Mouse (Mus musculus): ENCODE measurements around the gene Rxfp2. TPM values are rescaled to one million over a fixed set of nuclear protein-coding genes. Genes with fewer than 3 reads are reported as not detected.

Rxfp2 gene
- polyA plus RNA-seq, 1 experiment from 2014 or later = 7.9 TPM

DNA sequence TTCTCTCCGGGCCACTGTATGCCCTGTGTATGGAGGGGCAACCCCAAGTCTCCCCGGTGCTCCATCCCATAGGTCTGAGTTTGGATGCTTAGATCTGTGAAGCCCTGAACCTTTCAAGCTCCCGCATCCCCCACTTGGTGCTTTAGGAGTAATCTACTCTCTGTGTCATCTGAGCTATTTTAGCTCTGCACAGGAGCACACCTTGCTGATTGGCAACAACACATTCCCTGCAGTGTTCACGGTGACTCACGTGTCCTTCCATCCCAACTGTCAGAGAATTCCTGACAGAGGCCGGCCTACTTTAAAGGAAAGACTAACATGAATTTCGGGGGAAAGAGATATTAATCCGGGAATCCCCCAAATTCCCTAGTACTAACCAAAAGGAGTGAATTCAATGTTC, 102.2 kb downstream of the Rxfp2 start:
- no peak for ATAC-seq (ENCODE audit: low FRiP score, low TSS enrichment)
- Histone ChIP-seq H3K9me3 (ENCODE audit: control insufficient read depth, low read length) (peaks cover 6% of the 10 kb centered on the region; the same call in 1 of the 2 replicates), H3K4me2 (replicated peaks; ENCODE audit: low read depth, low read length) (no peak overlapping the region), H3K4me1 (ENCODE audit: control insufficient read depth, insufficient read depth, low read length) (0 out of 2 replicates have a peak, but pooled peaks cover 4% of the 10 kb centered on the region), H3K27me3 (ENCODE audit: control insufficient read depth, insufficient read depth, low read length) (no peaks in the 10 kb centered on the region), H3K36me3 (ENCODE audit: control insufficient read depth, insufficient read depth, low read length) (no peaks in the 10 kb centered on the region), H3K9ac (ENCODE audit: low read depth, low read length) (no peak overlapping the region), H3K27ac (ENCODE audit: low read depth, low read length) (no peak overlapping the region), H3K4me3 (ENCODE audit: low read length) (no peak overlapping the region)
- 91% methylated on average over 8 of the region's 8 CpGs for WGBS

DNA sequence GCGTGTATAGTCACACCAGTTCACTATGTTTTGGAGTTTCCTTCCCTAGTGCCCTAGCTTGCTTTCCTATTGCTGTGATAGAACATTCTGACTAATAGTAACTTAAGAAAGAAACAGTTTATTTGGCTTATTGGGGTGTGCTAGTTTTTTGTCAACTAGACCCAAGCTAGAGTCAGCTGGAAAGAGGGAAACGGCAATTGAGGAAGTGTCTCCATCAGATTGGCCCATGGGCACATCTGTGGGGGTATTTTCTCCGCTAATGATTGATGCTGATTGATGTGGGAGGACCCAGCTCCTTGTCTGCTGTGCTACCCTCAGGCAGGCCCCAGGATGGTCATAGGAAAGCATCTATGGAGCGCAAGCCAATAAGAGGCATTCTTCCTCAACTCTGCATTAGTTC, 103.6 kb downstream of the Rxfp2 start:
- Histone ChIP-seq H3K9ac (ENCODE audit: low read depth, low read length) (no peak overlapping the region), H3K36me3 (ENCODE audit: control insufficient read depth, insufficient read depth, low read length) (no peaks in the 10 kb centered on the region), H3K27ac (ENCODE audit: low read depth, low read length) (no peak overlapping the region), H3K4me2 (replicated peaks; ENCODE audit: low read depth, low read length) (no peak overlapping the region), H3K4me3 (ENCODE audit: low read length) (no peak overlapping the region), H3K27me3 (ENCODE audit: control insufficient read depth, insufficient read depth, low read length) (no peaks in the 10 kb centered on the region), H3K4me1 (ENCODE audit: control insufficient read depth, insufficient read depth, low read length) (0 out of 2 replicates have a peak, but pooled peaks cover 4% of the 10 kb centered on the region), H3K9me3 (ENCODE audit: control insufficient read depth, low read length) (peaks cover 4% of the 10 kb centered on the region; the same call in 1 of the 2 replicates)
- WGBS = 72% methylated on average over 4 of the region's 4 CpGs
- ATAC-seq (ENCODE audit: low FRiP score, low TSS enrichment) = no peak

DNA sequence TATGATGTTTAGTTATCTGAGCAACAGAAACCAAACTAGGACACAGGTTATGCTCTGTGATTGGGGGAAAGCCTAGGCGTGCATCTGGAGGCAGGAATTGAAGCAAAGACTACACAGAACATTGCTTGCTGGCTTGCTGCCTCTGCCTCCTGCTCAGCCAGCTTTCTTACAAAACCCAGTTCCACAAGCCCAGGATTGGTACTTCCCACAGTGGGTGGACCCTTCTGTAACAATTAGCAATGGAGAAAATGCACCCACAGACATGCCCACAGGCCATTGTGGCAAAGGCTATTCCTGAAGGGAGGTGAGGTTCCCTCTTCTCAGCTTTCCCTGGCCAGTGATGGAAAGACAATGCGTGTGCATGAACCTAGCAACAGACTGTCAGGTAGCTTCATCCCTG, 104.1 kb downstream of the Rxfp2 start:
- Histone ChIP-seq H3K9ac (ENCODE audit: low read depth, low read length) (no peak overlapping the region), H3K4me1 (ENCODE audit: control insufficient read depth, insufficient read depth, low read length) (0 out of 2 replicates have a peak, but pooled peaks cover 4% of the 10 kb centered on the region), H3K27me3 (ENCODE audit: control insufficient read depth, insufficient read depth, low read length) (no peaks in the 10 kb centered on the region), H3K4me3 (ENCODE audit: low read length) (no peak overlapping the region), H3K4me2 (replicated peaks; ENCODE audit: low read depth, low read length) (no peak overlapping the region), H3K27ac (ENCODE audit: low read depth, low read length) (no peak overlapping the region), H3K9me3 (ENCODE audit: control insufficient read depth, low read length) (0 out of 2 replicates have a peak, but pooled peaks cover 2% of the 10 kb centered on the region), H3K36me3 (ENCODE audit: control insufficient read depth, insufficient read depth, low read length) (no peaks in the 10 kb centered on the region)
- no peak for ATAC-seq (ENCODE audit: low FRiP score, low TSS enrichment)
- 75% methylated on average over 2 of the region's 2 CpGs for WGBS

DNA sequence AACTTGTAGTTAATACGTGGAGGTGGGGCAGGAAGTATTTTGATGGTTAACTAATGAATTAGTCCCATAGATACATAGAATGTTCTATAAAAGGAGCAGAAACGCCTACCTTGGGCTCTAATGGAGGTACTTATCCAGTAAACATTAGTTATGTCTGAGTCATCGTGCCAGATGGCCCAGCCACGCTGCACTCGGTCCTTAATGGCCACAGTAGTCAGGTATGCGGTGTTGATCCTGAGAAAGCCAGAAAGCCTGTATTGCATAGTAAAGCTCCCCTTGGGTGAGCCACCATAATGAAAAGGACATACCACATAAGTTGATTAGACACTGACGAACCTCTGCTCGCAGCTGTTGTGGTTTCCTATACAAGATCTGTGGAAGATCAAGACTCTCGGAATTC, 107.4 kb downstream of the Rxfp2 start:
- Histone ChIP-seq H3K27ac (ENCODE audit: low read depth, low read length) (no peak overlapping the region), H3K27me3 (ENCODE audit: control insufficient read depth, insufficient read depth, low read length) (no peaks in the 10 kb centered on the region), H3K36me3 (ENCODE audit: control insufficient read depth, insufficient read depth, low read length) (no peaks in the 10 kb centered on the region), H3K9ac (ENCODE audit: low read depth, low read length) (no peak overlapping the region), H3K9me3 (ENCODE audit: control insufficient read depth, low read length) (0 out of 2 replicates have a peak, but pooled peaks cover 2% of the 10 kb centered on the region), H3K4me1 (ENCODE audit: control insufficient read depth, insufficient read depth, low read length) (no peaks in the 10 kb centered on the region), H3K4me2 (replicated peaks; ENCODE audit: low read depth, low read length) (no peak overlapping the region), H3K4me3 (ENCODE audit: low read length) (no peak overlapping the region)
- ATAC-seq (ENCODE audit: low FRiP score, low TSS enrichment) = no peak
- WGBS = 85% methylated on average over 9 of the region's 9 CpGs

DNA sequence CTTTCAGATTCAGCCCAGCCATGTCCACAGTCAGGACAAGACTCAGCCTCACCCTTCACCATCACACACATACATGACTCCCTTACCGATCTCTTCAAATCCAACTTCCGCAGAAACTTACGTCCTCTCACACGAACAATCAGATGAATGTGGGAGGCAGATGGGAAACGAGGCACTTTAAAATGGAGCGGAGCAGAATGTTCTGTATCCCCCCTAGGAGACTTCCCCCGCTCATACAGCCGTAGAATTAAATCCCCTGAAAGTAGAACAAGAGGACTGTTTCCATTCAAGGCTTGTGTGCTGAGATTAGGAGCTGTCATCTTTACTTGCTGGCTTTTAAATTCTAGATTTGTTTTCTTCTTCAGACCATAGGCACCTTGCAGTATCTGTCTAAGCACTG, 110.0 kb downstream of the Rxfp2 start:
- H3K4me1 ChIP-seq (ENCODE audit: control insufficient read depth, insufficient read depth, low read length) = no peaks in the 10 kb centered on the region
- H3K4me2 ChIP-seq (replicated peaks; ENCODE audit: low read depth, low read length) = no peak overlapping the region
- ATAC-seq (ENCODE audit: low FRiP score, low TSS enrichment) = no peak
- no peak overlapping the region for H3K27ac ChIP-seq (ENCODE audit: low read depth, low read length)
- no peak overlapping the region for H3K4me3 ChIP-seq (ENCODE audit: low read length)
- no peaks in the 10 kb centered on the region for H3K36me3 ChIP-seq (ENCODE audit: control insufficient read depth, insufficient read depth, low read length)
- 84% methylated on average over 8 of the region's 8 CpGs for WGBS
- 0 out of 2 replicates have a peak, but pooled peaks cover under 1% of the 10 kb centered on the region for H3K9me3 ChIP-seq (ENCODE audit: control insufficient read depth, low read length)
- no peak overlapping the region for H3K9ac ChIP-seq (ENCODE audit: low read depth, low read length)
- no peaks in the 10 kb centered on the region for H3K27me3 ChIP-seq (ENCODE audit: control insufficient read depth, insufficient read depth, low read length)

DNA sequence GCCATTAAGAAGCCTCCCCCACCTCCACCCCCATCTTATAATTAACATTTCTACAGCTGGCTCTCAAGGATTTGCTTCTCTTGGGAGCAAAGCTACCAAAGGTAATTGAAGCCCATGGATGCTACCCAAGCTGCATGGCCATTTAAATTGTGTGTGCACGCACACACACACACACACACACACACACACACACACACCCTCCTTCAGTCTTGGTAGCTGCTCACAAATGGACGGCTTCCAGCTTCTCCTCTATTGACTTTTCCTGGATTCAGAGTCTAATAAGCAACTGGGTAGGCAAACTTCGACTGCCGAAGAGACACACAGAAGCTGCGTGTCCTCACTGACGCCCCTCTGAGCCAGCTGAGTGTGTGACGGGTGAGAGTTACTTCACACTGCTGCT, 111.7 kb downstream of the Rxfp2 start:
- Histone ChIP-seq H3K4me1 (ENCODE audit: control insufficient read depth, insufficient read depth, low read length) (no peaks in the 10 kb centered on the region), H3K36me3 (ENCODE audit: control insufficient read depth, insufficient read depth, low read length) (no peaks in the 10 kb centered on the region), H3K9ac (ENCODE audit: low read depth, low read length) (no peak overlapping the region), H3K4me2 (replicated peaks; ENCODE audit: low read depth, low read length) (no peak overlapping the region), H3K4me3 (ENCODE audit: low read length) (no peak overlapping the region), H3K27ac (ENCODE audit: low read depth, low read length) (no peak overlapping the region), H3K9me3 (ENCODE audit: control insufficient read depth, low read length) (no peaks in the 10 kb centered on the region), H3K27me3 (ENCODE audit: control insufficient read depth, insufficient read depth, low read length) (no peaks in the 10 kb centered on the region)
- no peak for ATAC-seq (ENCODE audit: low FRiP score, low TSS enrichment)
- 80% methylated on average over 7 of the region's 7 CpGs for WGBS

DNA sequence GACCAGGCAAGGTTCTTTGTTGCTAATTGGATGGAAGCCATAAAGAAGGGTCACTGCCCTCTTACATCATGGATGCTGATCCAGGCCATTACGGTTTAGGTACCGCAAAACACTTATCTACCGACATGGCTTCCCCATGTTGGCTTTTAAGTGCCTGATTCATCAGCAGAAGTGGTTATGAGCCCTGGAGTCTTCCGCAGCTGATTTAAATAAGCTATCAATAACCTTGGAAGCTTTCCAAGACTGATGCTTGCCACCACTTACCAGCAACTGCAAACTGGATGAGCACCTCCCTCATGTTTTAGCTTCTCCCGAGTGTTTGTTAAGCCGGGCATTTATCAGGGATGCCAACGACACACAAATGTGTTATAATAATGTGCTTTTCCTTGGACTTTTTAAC, 112.7 kb downstream of the Rxfp2 start:
- Histone ChIP-seq H3K27me3 (ENCODE audit: control insufficient read depth, insufficient read depth, low read length) (no peaks in the 10 kb centered on the region), H3K36me3 (ENCODE audit: control insufficient read depth, insufficient read depth, low read length) (no peaks in the 10 kb centered on the region), H3K9me3 (ENCODE audit: control insufficient read depth, low read length) (no peaks in the 10 kb centered on the region), H3K4me3 (ENCODE audit: low read length) (no peak overlapping the region), H3K4me1 (ENCODE audit: control insufficient read depth, insufficient read depth, low read length) (no peaks in the 10 kb centered on the region), H3K4me2 (replicated peaks; ENCODE audit: low read depth, low read length) (no peak overlapping the region), H3K27ac (ENCODE audit: low read depth, low read length) (no peak overlapping the region), H3K9ac (ENCODE audit: low read depth, low read length) (no peak overlapping the region)
- no peak for ATAC-seq (ENCODE audit: low FRiP score, low TSS enrichment)
- WGBS = 83% methylated on average over 7 of the region's 7 CpGs

Other genes starting within 250 kb of the Rxfp2 start
- 5.5 and 8.0 TPM in 2 replicates for gene Fry, start 100.0 kb downstream of the Rxfp2 start, polyA plus RNA-seq (2014; fragmentation: Nextera tagmentation; extraction: Ambion mirVana)

All from kidney, embryonic 14.5 days (tissue).